Mouse (Mus musculus) heart, postnatal 0 days (tissue): ENCODE results near the gene Rfx1. TPM values are rescaled to one million over a fixed set of nuclear protein-coding genes. Genes with fewer than 3 reads are reported as not detected.

Experiments used
- ATAC-seq: fragments of 200-750 bp; cut with Nextera tagmentation; 2 replicates; pipeline ENCODE4 v1.8.0; 2017; ENCODE audit warnings: low read depth, moderate number of reproducible peaks, moderate library complexity; ENCODE audit not compliant: insufficient read depth
- DNase-seq: peaks from one replicate; pipeline ENCODE4 v3.0.0-alpha.2; 2016; ENCODE audit warnings: low spot score
- H3K27ac ChIP-seq: fragments of 300-500 bp; sonication (generic); 2 replicates; pipeline ENCODE4 v1.5.1; 2014; ENCODE audit warnings: low read depth, mild to moderate bottlenecking
- H3K27me3 ChIP-seq: fragments of 300-500 bp; sonication (generic); 2 replicates; pipeline ENCODE4 v1.6.1; 2014; ENCODE audit warnings: low read length, mixed read lengths; ENCODE audit not compliant: control insufficient read depth, insufficient read depth
- H3K36me3 ChIP-seq: fragments of 300-500 bp; sonication (generic); replicated peaks from 2 replicates; pipeline ENCODE4 v1.6.1; 2014; ENCODE audit warnings: low read length, mixed read lengths; ENCODE audit not compliant: control insufficient read depth, insufficient read depth
- H3K4me1 ChIP-seq: fragments of 300-500 bp; sonication (generic); 2 replicates; pipeline ENCODE4 v1.6.1; 2014; ENCODE audit warnings: antibody characterized with exemption; ENCODE audit not compliant: control insufficient read depth, insufficient read depth
- H3K4me2 ChIP-seq: fragments of 300-500 bp; sonication (generic); 2 replicates; pipeline ENCODE4 v1.6.1; 2014; ENCODE audit warnings: low read depth, mild to moderate bottlenecking, low read length, moderate library complexity
- H3K4me3 ChIP-seq: fragments of 300-500 bp; sonication (generic); 2 replicates; pipeline ENCODE4 v1.5.1; 2014; ENCODE audit warnings: low read depth, low read length
- H3K9ac ChIP-seq: fragments of 300-500 bp; sonication (generic); replicated peaks from 2 replicates; pipeline ENCODE4 v1.6.1; 2014; ENCODE audit warnings: low read depth, low read length, mixed read lengths
- H3K9me3 ChIP-seq: fragments of 300-500 bp; sonication (generic); replicated peaks from 2 replicates; pipeline ENCODE4 v1.6.1; 2016; ENCODE audit warnings: low read length; ENCODE audit not compliant: control insufficient read depth
- CTCF ChIP-seq: IDR thresholded peaks from 2 replicates; pipeline ENCODE4 v1.5.1; 2016; ENCODE audit warnings: antibody characterized with exemption, control low read depth, low read depth
- EP300 ChIP-seq: IDR thresholded peaks from 2 replicates; pipeline ENCODE4 v1.6.1; 2016; ENCODE audit warnings: antibody characterized with exemption, low read depth
- WGBS: fragments of 180-500 bp; shearing (Covaris S2); extraction: QIAGEN DNeasy Blood & Tissue Kit; methylation state at CpG from one replicate; pipeline ENCODE4 v1.1.7; 2014; 5-methylcytosine and 5-hydroxymethylcytosine counted together
- polyA plus RNA-seq: library from polyadenylated mRNA; unstranded; fragments of >200 nt; fragmentation: Nextera tagmentation; extraction: Ambion mirVana; gene quantifications from 2 replicates; pipeline ENCODE4 v1.2.1, GENCODE M21; 2015
- total RNA-seq: library from RNA; depleted of rRNA; stranded (reverse); fragments of >200 nt; gene quantifications from 2 replicates; pipeline ENCODE4 v1.2.3, GENCODE M21; 2014; ENCODE audit warnings: low replicate concordance

Gene Rfx1
- total and polyA plus RNA-seq, 2 experiments from 2014 or later = 2.4 to 15.3 TPM

DNA sequence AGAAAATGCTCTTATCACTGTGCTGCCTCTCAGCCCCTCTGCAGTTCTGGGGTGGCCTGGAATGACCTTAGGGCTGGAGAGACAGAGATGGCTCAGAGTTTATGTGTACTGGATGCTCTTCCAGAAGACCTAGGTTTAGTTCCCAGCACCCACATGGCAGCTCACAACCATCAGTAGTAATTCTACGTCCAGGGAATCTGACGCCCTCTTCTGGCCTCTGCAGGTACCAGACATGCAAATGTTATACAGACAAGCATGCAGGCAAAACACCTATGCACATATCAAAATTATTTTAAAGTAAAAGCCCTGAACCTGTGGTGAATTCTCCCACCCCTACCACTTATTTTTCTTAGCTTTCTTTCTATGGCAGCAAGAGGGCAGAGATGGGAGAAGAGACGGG is 20.1 kb upstream of the Rfx1 start:
- ATAC-seq (no peak), DNase-seq (no peak)
- TF ChIP-seq CTCF (no peak), EP300 (no peak)
- Histone ChIP-seq H3K36me3 (no peaks in the 10 kb centered on the region), H3K9me3 (no peaks in the 10 kb centered on the region), H3K9ac (no peak overlapping the region), H3K27ac (no peak overlapping the region), H3K4me2 (no peak overlapping the region), H3K4me3 (no peak overlapping the region), H3K4me1 (no peaks in the 10 kb centered on the region), H3K27me3 (peaks cover 28% of the 10 kb centered on the region)
- WGBS = 72% methylated on average over 3 of the region's 3 CpGs

DNA sequence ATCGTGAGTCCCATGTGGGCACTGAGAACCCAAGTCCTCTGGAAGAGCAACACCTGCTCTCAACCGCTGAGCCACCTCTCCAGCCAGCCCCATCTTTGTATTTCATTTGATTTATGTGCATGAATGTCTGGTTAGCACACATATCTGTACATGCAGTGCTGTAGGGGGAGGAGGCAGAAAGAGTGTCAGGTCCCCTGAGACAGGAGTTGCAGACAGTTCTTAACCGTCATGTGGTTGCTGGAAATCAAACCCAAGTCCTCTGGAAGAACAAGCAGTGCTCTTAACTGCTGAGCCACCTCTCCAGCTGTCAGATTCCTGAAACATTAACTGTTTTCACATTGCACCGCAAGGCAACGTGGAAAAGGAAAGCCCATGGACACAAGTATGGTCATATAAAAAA is 18.5 kb upstream of the Rfx1 start:
- 64% methylated on average over 5 of the region's 5 CpGs for WGBS
- no peak overlapping the region for H3K4me2 ChIP-seq

GRCm38 (mm10) chr8:84052746-84053145 is 13.9 kb upstream of the Rfx1 start:
- Histone ChIP-seq H3K36me3 (no peaks in the 10 kb centered on the region), H3K27me3 (no peaks in the 10 kb centered on the region), H3K4me1 (no peaks in the 10 kb centered on the region; the same call in 1 of the 2 replicates), H3K27ac (no peak overlapping the region), H3K9me3 (no peaks in the 10 kb centered on the region), H3K4me3 (no peak overlapping the region), H3K9ac (no peak overlapping the region), H3K4me2 (no peak overlapping the region)
- ATAC-seq (peak; percentile 55), DNase-seq (peak; percentile 67)
- WGBS = 17% methylated on average over 3 of the region's 3 CpGs
- TF ChIP-seq CTCF = no peak
- no peak for TF ChIP-seq EP300

More for the DNA sequence above, 18.5 kb upstream of the Rfx1 start:
- peaks cover 23% of the 10 kb centered on the region for H3K27me3 ChIP-seq
- no peaks in the 10 kb centered on the region; the same call in 1 of the 2 replicates for H3K4me1 ChIP-seq
- H3K9ac ChIP-seq = no peak overlapping the region
- H3K4me3 ChIP-seq = no peak overlapping the region
- DNase-seq = no peak
- TF ChIP-seq EP300 (no peak), CTCF (no peak)
- H3K9me3 ChIP-seq = no peaks in the 10 kb centered on the region
- H3K27ac ChIP-seq = no peak overlapping the region
- H3K36me3 ChIP-seq = no peaks in the 10 kb centered on the region
- ATAC-seq = no peak

DNA sequence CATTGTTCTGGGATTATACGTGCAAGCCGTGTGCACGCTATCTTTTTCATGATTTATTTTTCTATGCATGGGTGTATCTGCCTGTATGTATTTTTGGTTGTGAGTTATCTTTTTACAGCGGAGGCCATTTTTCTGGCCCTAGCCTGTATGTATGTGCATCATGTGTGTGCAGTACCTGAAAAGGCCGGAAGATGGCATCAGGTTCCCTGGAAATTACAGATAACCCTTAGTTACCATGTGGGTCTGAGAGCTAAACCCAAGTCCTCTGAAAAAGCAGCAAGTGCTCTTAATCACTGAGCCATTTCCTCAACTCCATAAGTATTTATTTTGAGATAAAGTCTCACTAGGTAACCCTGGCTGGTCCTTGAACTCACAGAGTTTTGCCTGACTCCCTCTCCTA is 13.4 kb upstream of the Rfx1 start:
- Histone ChIP-seq H3K4me3 (no peak overlapping the region), H3K27me3 (no peaks in the 10 kb centered on the region), H3K36me3 (no peaks in the 10 kb centered on the region), H3K9ac (no peak overlapping the region), H3K4me1 (no peaks in the 10 kb centered on the region; the same call in 1 of the 2 replicates), H3K4me2 (no peak overlapping the region), H3K9me3 (no peaks in the 10 kb centered on the region), H3K27ac (no peak overlapping the region)
- ATAC-seq = no peak
- DNase-seq = no peak
- TF ChIP-seq EP300 (no peak), CTCF (no peak)
- 85% methylated on average over 5 of the region's 5 CpGs for WGBS

- Histone ChIP-seq H3K27ac (no peak overlapping the region), H3K4me1 (no peaks in the 10 kb centered on the region), H3K9me3 (no peaks in the 10 kb centered on the region), H3K36me3 (no peaks in the 10 kb centered on the region), H3K4me3 (no peak overlapping the region), H3K9ac (no peak overlapping the region), H3K27me3 (no peaks in the 10 kb centered on the region), H3K4me2 (no peak overlapping the region)
- ATAC-seq = no peak
- DNase-seq = no peak
- WGBS = 81% methylated on average over 1 of the region's 1 CpGs
- no peak for TF ChIP-seq EP300
- TF ChIP-seq CTCF = no peak
Measured at GRCm38 (mm10) chr8:84057827-84058226, 8.8 kb upstream of the Rfx1 start.

DNA sequence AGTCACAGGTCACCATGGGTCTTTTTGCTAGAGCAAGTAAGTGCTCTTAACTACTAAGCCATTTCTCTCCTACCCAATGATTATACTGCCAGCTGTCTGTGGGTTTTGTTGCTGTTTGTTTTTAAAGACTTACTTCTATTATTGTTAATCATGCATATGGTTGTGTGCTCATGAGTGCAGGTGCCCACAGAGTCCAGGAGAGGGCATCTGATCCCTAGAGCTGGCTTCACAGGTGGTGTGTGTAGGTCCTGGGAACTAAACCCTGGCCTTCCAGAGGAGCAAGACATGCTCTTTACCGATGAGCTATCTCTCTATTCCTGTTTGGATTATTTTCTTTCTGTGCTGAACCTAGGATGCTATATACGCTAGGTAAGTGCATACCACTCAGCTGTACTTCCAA is 7.4 kb upstream of the Rfx1 start:
- H3K4me3 ChIP-seq = no peak overlapping the region
- no peak for DNase-seq
- no peaks in the 10 kb centered on the region for H3K4me1 ChIP-seq
- no peak overlapping the region for H3K27ac ChIP-seq
- H3K4me2 ChIP-seq = no peak overlapping the region
- H3K9ac ChIP-seq = no peak overlapping the region
- TF ChIP-seq EP300 = no peak
- no peaks in the 10 kb centered on the region for H3K9me3 ChIP-seq
- H3K36me3 ChIP-seq = no peaks in the 10 kb centered on the region
- no peak for ATAC-seq
- 92% methylated on average over 2 of the region's 2 CpGs for WGBS
- no peaks in the 10 kb centered on the region for H3K27me3 ChIP-seq
